Mouse (Mus musculus) c-Kit-negative CD71-positive TER-119-positive erythroid progenitor cells, embryonic 14.5 days (primary cell): Measurements from ENCODE around the gene B3galt2.
"Not testable (repeated sequence)": the region's sequence is repeated elsewhere in the genome, so short reads cannot be mapped to it uniquely, and the experiment has no call there.

ENCODE experiments used
- DNase-seq: peaks from one replicate; pipeline ENCODE4 v3.0.0-alpha.2; 2013; ENCODE audit warnings: low read depth, low spot score

B3galt2 gene

DNA sequence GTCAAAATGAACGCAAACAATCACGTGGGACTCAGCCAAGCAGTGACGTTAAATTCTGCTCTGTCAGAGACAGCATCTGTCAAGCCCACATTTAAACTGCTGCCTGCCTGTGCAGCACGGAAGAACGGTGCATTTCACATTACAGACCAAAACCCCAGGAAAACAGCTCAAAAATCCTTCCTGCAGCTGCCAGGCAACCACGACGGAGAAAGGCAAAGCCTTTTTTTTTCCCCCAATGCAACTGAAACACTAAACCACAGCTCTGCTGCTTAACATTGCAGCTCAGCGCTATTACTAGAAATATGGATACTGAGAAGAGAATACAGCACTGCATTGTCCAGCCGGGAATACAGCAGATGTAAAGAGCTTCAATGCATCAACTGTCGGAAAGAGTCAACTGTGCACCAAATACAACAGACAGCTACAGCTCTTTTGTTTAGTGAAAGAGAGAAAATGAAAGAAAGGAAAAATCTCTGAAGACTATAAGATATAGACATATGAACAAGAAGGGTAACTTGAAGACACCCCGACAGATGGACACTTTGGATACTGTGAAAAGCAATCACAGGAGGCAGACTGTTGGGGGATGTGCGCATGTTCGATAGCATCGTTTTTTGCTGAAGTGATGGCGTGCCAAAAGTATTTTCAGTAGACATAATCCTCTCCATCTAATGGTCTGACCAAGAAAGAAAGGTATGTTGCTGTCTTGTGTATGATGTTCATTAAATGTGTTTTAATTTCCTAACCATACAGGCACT lies at the start of gene B3galt2:
Gene B3galt2 (plus strand): TSS at position 15 of the 758 bp plus-strand sequence.
- DNase-seq: no peak

GRCm38 (mm10) chr1:143596864-143597263 lies 43.6 kb upstream of the B3galt2 start:
- DNase-seq: no peak

- no peak for DNase-seq
These were observed 31.6 kb upstream of the B3galt2 start for GRCm38 (mm10) chr1:143608911-143609310.

DNA sequence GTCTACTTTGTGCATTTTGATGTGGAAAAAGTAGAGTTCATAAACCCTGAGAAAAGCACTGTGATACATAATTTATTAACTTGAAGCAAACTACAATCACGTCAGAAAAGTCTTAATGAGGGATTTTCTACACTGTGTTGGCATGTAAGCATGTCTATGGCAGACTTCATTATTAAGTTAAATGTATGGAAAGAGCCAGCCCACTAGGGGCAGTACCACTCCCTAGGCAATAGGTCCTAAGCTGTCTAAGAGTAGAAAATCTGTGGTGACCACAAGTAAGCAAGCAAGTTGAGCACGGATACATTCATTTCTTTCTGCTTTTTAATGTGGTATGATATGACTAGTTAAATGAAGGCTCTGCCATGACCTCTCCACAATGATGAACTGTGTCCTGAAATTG lies 27.6 kb upstream of the B3galt2 start:
- no peak for DNase-seq

GRCm38 (mm10) chr1:143619760-143620159 lies 20.7 kb upstream of the B3galt2 start:
- DNase-seq: no peak

DNA sequence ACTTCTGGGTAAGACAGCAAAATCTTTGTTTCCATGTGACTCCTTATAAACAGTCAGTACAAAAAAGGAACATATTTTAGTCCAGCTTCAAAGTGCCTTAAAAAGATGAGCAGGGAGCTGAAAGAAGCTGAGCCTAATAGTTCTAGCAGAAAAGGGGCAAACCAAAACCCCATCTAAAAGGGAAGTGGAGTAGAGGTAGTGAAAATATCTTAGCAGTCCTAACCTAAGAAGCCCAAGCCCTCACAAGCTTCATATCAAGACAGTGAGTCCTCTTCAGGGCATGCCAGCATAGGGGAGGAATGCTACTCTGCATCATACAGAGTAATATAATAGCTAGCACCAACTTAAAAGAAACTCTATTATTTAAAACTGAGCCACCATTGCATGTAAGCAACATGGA lies 18.5 kb upstream of the B3galt2 start:
- no peak for DNase-seq

- no peak for DNase-seq
These were observed 17.8 kb upstream of the B3galt2 start for GRCm38 (mm10) chr1:143622634-143623033.

DNA sequence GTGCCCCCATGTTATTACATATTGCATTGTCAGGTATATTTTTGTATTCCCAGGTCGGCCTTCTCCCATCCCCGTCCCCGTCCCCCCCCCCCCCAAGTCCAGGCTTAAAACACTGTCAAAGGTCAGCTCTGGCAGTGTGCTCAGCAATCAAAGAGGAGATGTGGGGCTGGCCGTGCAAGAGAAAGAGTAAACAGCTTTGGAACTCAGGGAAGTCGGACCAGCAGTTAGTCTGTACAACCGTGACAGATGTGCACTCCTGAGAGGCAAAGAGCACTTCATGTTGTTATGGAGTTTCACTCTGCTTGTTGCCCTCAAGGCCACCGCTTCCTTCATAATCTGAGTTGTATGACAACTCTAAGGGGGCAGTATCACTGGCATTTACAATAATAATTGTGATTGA lies 9.1 kb upstream of the B3galt2 start:
- no peak for DNase-seq

DNA sequence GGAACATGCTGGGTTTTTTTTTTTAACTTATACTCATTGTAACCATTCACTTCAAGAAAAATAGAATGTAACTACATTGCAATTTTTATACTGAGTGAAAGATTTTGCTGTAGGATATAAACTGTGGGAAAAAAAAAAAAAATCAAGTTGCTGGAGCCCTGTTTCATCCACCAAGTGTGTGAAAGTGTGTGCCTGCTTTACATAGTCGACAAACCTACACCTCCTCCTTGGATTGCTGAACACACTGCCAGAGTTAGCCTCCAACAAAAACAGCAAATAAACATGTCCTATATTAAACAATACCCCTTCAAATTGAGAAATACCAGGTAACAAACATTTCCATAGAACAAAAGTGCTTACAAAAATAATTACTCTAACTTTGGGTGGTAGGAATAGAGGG lies 8.1 kb upstream of the B3galt2 start:
- no peak for DNase-seq

- peak; percentile 9 for DNase-seq
These were observed 7.4 kb upstream of the B3galt2 start for GRCm38 (mm10) chr1:143632854-143633587.

GRCm38 (mm10) chr1:143644221-143644620 lies 3.8 kb downstream of the B3galt2 start:
- DNase-seq: peak; percentile 8

DNA sequence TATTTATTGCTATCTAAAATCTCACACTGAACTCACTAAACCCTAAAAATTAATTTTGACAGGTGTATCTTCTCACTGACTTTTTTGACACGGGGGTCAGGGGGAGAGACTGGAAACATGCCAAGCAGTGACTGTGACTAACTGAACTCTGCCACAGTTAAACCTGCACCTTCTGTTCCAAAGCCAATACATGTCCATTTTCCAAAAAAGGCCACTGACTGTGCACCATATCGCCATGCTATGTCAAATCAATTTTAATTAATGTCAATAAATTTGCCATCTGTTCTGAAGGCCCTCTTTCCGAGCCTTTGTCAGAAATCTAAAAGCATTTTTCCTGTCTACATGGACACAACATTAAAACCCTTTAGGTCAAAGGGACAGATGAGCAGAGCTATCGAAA lies 4.9 kb downstream of the B3galt2 start:
- no peak for DNase-seq

DNA sequence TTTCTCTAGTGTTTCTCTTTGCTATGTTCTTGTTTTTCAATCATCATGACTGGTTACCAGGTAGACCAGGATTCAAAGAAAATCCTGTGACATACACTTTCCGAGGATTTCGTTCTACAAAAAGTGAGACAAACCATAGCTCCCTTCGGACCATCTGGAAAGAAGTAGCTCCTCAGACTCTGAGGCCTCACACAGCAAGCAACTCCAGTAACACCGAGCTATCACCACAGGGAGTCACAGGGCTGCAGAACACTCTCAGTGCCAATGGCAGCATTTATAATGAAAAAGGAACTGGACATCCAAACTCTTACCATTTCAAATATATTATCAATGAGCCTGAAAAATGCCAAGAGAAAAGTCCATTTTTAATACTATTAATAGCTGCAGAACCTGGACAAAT lies 5.8 kb downstream of the B3galt2 start:
- DNase-seq: no peak

DNA sequence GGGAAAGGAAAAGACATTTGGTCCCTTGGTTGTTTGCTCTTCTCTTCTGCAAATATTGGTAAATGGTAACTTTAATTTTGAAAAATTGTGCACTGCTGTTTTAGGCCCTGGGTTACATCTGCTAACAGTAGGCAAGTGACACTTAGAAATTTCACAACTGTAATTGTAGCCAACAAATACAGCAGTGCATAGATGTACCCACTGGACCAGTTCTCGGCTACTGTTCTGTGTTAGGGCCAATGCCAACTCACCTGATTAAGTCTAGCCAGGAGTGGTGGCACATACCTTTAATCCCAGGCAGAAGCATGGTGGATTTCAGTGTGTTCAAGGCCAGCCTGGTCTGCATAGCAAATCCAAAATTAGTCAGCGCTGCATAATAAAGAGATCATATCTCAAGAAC lies 9.9 kb downstream of the B3galt2 start:
- DNase-seq: no peak

DNA sequence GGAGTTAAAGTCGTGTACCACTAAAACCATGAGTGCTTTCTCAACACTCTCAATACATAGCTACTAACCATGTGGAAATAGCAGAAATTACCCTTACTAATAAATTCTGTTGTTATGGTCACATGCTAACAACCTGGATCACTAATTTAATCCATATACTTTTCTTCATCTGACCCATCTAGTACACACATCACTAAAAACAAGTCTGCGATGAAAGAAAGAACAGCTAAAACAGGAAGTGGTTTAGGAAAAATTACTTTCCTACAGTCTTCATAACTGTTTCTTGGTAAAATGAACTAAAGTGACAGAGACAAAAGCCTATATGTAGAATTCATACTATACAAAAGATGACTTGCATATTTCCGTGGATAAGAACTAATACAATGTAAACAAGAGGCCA lies 13.2 kb downstream of the B3galt2 start:
- no peak for DNase-seq

DNA sequence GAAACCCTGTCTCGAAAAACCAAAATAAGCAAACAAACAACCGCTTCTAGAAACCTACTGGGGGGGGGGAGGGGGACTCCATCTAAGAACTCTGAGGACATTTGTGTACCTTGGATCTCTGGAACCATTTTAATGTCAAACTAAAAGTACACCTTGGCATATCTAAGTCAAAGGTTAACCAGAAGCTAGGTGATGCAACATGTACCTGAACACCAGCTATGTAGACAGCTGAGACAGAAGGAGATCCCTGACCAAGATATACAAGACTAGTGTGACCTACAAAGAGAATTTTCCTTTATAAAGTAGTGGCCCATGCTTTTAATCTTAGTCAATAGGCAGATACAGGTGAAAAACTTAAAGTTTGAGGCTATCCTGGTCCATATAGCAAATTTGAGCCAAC lies 22.7 kb downstream of the B3galt2 start:
- no peak for DNase-seq

- DNase-seq: not testable (repeated sequence)
These were observed 24.3 kb downstream of the B3galt2 start for GRCm38 (mm10) chr1:143664786-143665185.

- no peak for DNase-seq
These were observed 35.4 kb downstream of the B3galt2 start for GRCm38 (mm10) chr1:143675734-143676361.

- no peak for DNase-seq
These were observed 40.6 kb downstream of the B3galt2 start for GRCm38 (mm10) chr1:143681108-143681507.

GRCm38 (mm10) chr1:143684849-143685248 lies 44.4 kb downstream of the B3galt2 start:
- no peak for DNase-seq

- peak; percentile 11 for DNase-seq
These were observed 61.3 kb downstream of the B3galt2 start for GRCm38 (mm10) chr1:143701736-143702135.

DNA sequence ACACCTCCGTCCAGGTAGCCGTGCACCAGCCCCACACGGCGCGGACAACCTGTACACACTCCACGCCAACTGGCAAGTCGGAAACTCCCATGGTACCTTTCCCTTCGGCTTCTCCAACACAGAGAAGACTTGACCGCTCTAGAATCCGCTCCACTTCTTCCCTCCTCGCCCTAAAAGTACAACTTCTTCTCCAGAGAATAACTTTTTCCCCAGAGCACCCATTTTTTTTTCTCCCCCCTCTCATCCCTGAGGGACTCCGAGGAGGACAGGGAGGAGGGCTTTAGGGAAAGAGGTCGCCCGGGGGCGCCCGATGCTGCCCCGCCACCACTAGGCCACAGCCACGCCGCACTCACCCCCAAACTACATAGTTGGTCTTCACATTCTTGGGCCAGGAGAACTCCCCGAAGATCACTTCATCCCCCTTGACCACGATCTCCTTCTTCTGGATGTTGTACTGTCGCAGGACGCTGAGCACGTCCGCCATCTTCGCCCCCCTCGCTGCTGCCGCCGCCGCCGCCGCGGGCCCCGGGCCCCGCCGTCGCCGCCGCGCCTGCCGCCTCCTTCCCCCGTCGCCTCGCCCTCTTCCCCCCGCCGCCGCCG lies 61.8 kb downstream of the B3galt2 start:
- DNase-seq: peak; percentile 36
